Mouse (Mus musculus) liver, adult 2 months (tissue): ENCODE measurements at regions not wholly inside any gene's neighbourhood (a gene's known extent, or its start where the extent isn't known, plus 50 kb on each side); places are given as distances from the start of the nearest gene placed in this dataset.

Experiments
- CTCF ChIP-seq: fragments of 200-500 bp; IDR thresholded peaks from 2 replicates; pipeline ENCODE4 v1.5.1; 2011; ENCODE audit warnings: low read depth, low read length, control low read depth
- POLR2A ChIP-seq: fragments of 200-500 bp; IDR thresholded peaks from 2 replicates; pipeline ENCODE4 v1.6.1; 2011; ENCODE audit warnings: low read length, control low read depth; ENCODE audit not compliant: insufficient read depth; ENCODE audit errors: extremely low read depth

DNA sequence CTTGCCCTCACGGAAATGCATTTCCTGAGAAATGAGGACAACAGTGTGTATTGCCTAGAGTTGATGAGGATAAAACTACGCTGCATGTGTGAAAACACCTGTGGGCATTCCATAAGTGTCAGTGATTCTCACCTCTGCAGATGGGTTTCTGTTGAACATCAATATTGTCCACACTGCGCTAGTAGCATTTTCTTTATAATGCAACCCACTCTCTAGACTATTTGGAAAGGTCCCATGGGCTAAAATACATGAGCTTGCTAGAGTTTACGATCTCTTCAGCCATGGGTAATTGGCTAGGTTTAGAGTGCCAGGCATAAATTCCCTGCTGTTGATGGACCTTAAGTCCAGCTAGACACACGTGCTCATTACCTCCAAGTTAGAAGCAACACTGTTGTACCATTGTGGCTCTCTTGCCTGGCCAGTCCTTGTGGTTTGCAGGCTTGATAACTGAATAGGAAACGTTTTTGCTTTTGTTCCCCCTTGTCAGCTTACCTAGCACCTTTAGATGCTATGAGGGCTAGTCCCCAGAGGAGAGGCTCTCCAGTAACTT, 252.5 kb upstream of the Mad2l1 start:
- TF ChIP-seq CTCF = no peak
- no peak for TF ChIP-seq POLR2A
